In genomic region chr9:50855133-50855766, GRCm38 (mm10) we compare ENCODE assay signal across 16 mouse cellular contexts. TPM values are rescaled to one million over a fixed set of nuclear protein-coding genes. Genes with fewer than 3 reads are reported as not detected.
DNase-seq lines count a peak whose midpoint lies in the region; ATAC-seq and TF ChIP-seq lines count a peak whose summit lies in the region.
"Had no signal": no experiment of that assay in that cellular context is flagged by ENCODE, and none has a peak within 500 bp of the region (broad histone marks: within the 10 kb centered on the region; RNA-seq: fewer than 3 reads in every experiment).

No protein-coding gene starts in this region.

- peaks cover 17% of the 10 kb centered on the region for H3K36me3 ChIP-seq in liver, embryonic 14.5 days (replicated peaks; ENCODE audit: control insufficient read depth, insufficient read depth, low read depth)
- H3K36me3 ChIP-seq in lung, postnatal 0 days (ENCODE audit: insufficient read depth, low read length), result no peaks in the 10 kb centered on the region; the same call in 1 of the 2 replicates

- no peak overlapping the region for H3K27ac ChIP-seq in cerebellum, adult 2 months (ENCODE audit: insufficient read depth, low read length)
- H3K27ac ChIP-seq in liver, embryonic 14.5 days, result peak overlapping the region; percentile 95
- no peak overlapping the region for H3K27ac ChIP-seq in lung, postnatal 0 days (ENCODE audit: low read length)

- no peak for TF ChIP-seq CTCF in cerebellum, adult 2 months (IDR thresholded peaks at IDR 0.05; ENCODE audit: borderline replicate concordance, insufficient read depth, low read depth, low read length)
- TF ChIP-seq CTCF in liver, embryonic 14.5 days (IDR thresholded peaks at IDR 0.05; ENCODE audit: low read depth), result no peak
- TF ChIP-seq CTCF in lung, postnatal 0 days (IDR thresholded peaks at IDR 0.05), result no peak

- H3K4me2 ChIP-seq in liver, embryonic 14.5 days (ENCODE audit: low read depth), result peak overlapping the region; percentile 91
- no peak overlapping the region for H3K4me2 ChIP-seq in lung, postnatal 0 days (replicated peaks; ENCODE audit: low read depth, low read length)

- peak; percentile 48 for ATAC-seq in liver, embryonic 14.5 days (ENCODE audit: insufficient read depth)
- no peak for ATAC-seq in lung, postnatal 0 days
- ATAC-seq: hindbrain, embryonic 16.5 days had no signal

- no peak overlapping the region for H3K4me3 ChIP-seq in cerebellum, adult 2 months (replicated peaks; ENCODE audit: insufficient read depth, low read depth, low read length)
- H3K4me3 ChIP-seq in liver, embryonic 14.5 days (ENCODE audit: insufficient read depth in 1 of 2, low read depth in 2 of 2, low read length in 2 of 2), result peak overlapping the region in 1 of 2 experiments; percentile 81; a peak in 3 of 4 replicates
- H3K4me3 ChIP-seq in lung, postnatal 0 days (ENCODE audit: low read depth, low read length), result no peak overlapping the region

- peaks cover 6% of the 10 kb centered on the region; the same call in 1 of the 2 replicates for H3K4me1 ChIP-seq in cerebellum, adult 2 months (ENCODE audit: control insufficient read depth, insufficient read depth, low read length)
- peaks cover 43 to 46% of the 10 kb centered on the region in 2 experiments for H3K4me1 ChIP-seq in liver, embryonic 14.5 days (replicated peaks; ENCODE audit: control insufficient read depth in 2 of 2, insufficient read depth in 2 of 2, low read length in 1 of 2)
- H3K4me1 ChIP-seq in lung, postnatal 0 days (ENCODE audit: insufficient read depth, low read depth, low read length), result peaks cover 10% of the 10 kb centered on the region; the same call in 1 of the 2 replicates

- TF ChIP-seq POLR2A in cerebellum, adult 2 months (IDR thresholded peaks at IDR 0.05; ENCODE audit: borderline replicate concordance, insufficient read depth, low read length), result no peak

- H3K9ac ChIP-seq in liver, embryonic 14.5 days (replicated peaks), result peak overlapping the region; percentile 73
- H3K9ac ChIP-seq in lung, postnatal 0 days (replicated peaks; ENCODE audit: low read depth), result no peak overlapping the region
- H3K9ac ChIP-seq: lung, embryonic 14.5 days had no signal

- H3K9me3 ChIP-seq in liver, embryonic 14.5 days (ENCODE audit: control insufficient read depth, low read length), result no peaks in the 10 kb centered on the region
- H3K9me3 ChIP-seq in lung, postnatal 0 days (ENCODE audit: low read length), result no peaks in the 10 kb centered on the region
- H3K9me3 ChIP-seq: forebrain, embryonic 10.5 days had no signal

- no peaks in the 10 kb centered on the region for H3K27me3 ChIP-seq in cerebellum, adult 2 months (ENCODE audit: control insufficient read depth, insufficient read depth, low read length)
- H3K27me3 ChIP-seq in liver, embryonic 14.5 days (ENCODE audit: control insufficient read depth, insufficient read depth, low read length), result no peaks in the 10 kb centered on the region
- no peaks in the 10 kb centered on the region for H3K27me3 ChIP-seq in lung, postnatal 0 days (replicated peaks; ENCODE audit: insufficient read depth, low read length)

- WGBS in cerebellum, adult 2 months, result 95% methylated on average over 5 of the region's 5 CpGs
- 21% methylated on average over 5 of the region's 5 CpGs for WGBS in liver, embryonic 14.5 days (ENCODE audit: insufficient replicate concordance)
- 93% methylated on average over 5 of the region's 5 CpGs for WGBS in lung, postnatal 0 days

- peak; percentile 42 for DNase-seq in cerebellum, adult 9-10 months
- DNase-seq in cerebellum, adult 2 months, result no peak
- DNase-seq in spleen, postnatal 4 days (ENCODE audit: low spot score in 2 of 2), result peak; percentile 31 to 67
- DNase-seq in spleen, postnatal 14 days (ENCODE audit: low spot score in 2 of 2), result no peak
- peak; percentile 65 to 87 (median 81) for DNase-seq in liver, embryonic 14.5 days (ENCODE audit: low read depth in 3 of 3, low spot score in 3 of 3)
- DNase-seq in thymus, postnatal 14 days, result no peak
- DNase-seq in lung, postnatal 0 days (ENCODE audit: low spot score), result no peak
- no peak for DNase-seq in lung, postnatal 4 days
- DNase-seq: adrenal gland, adult 8-10 months; cerebellum, adult 9-11 months; kidney, adult 11 months; kidney, postnatal 14 days; layer of hippocampus, adult 9-11 months; lung, embryonic 14.5 days had no signal

- peak; percentile 79 for TF ChIP-seq EP300 in liver, embryonic 14.5 days (IDR thresholded peaks at IDR 0.05; ENCODE audit: low read depth)
- no peak for TF ChIP-seq EP300 in lung, postnatal 0 days (IDR thresholded peaks at IDR 0.05)

RNA-seq across cellular contexts. Expression of gene Ppp2r1b, which starts 10.1 kb away (rescaled TPM):
- polyA plus RNA-seq in cerebellum, adult 2 months (2012; rRNA removed), result 30.2 and 34.7 TPM in 2 replicates
- polyA plus RNA-seq in liver, embryonic 14.5 days (2012; rRNA removed), result 20.9 and 27.7 TPM in 2 replicates
- 69.1 and 75.0 TPM in 2 replicates for polyA plus RNA-seq in liver, embryonic 14.5 days (2014; fragmentation: Nextera tagmentation; extraction: Ambion mirVana)
- 26.0 and 28.4 TPM in 2 replicates for polyA plus RNA-seq in lung, postnatal 0 days (2015; fragmentation: Nextera tagmentation; extraction: Ambion mirVana)

Comparison
In these comparisons a context has a peak if more than half of its experiments do, and no peak if none do; other contexts are left out.
1. DNase-seq: peak in cerebellum, adult 9-10 months (single experiment), spleen, postnatal 4 days (2 of 2) and liver, embryonic 14.5 days (3 of 3); none in cerebellum, adult 2 months (0 of 2), spleen, postnatal 14 days (0 of 2), thymus, postnatal 14 days (single experiment), lung, postnatal 0 days (single experiment) and lung, postnatal 4 days (0 of 2).